Comparison of ENCODE assay signal across 24 mouse cellular contexts in the genomic region with DNA sequence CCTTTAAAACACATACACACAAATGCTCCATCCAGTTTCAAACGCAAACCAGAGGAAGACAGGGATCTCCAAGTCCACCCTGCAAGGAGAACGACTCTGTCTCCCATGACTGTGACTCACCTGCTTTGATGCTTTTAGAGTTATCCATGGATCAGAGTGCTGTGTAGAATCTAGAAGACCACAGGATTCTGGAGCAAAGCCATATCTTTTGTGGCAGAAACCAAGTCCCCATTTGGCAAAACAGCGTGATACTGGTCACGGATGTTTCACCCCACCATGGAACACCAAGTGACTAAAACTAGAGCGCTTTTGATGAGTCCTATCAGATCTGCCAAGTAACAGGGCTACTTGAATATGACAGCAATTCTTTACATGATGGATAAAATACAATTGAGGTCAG. TPM values are rescaled to one million over a fixed set of nuclear protein-coding genes. Genes with fewer than 3 reads are reported as not detected.
DNase-seq lines count a peak whose midpoint lies in the region; ATAC-seq and TF ChIP-seq lines count a peak whose summit lies in the region.
"Had no signal": no experiment of that assay in that cellular context is flagged by ENCODE, and none has a peak within 500 bp of the region (broad histone marks: within the 10 kb centered on the region; RNA-seq: fewer than 3 reads in every experiment).

No protein-coding gene starts in this region.

- no peak overlapping the region for H3K27ac ChIP-seq in hindbrain, postnatal 0 days
- no peak overlapping the region for H3K27ac ChIP-seq in hindbrain, embryonic 11.5 days (ENCODE audit: low read depth, low read length)
- no peak overlapping the region for H3K27ac ChIP-seq in forebrain, embryonic 16.5 days (ENCODE audit: low read length)
- H3K27ac ChIP-seq: embryonic facial prominence, embryonic 15.5 days; forebrain, embryonic 10.5 days; heart, adult 2 months; heart, embryonic 15.5 days; hindbrain, embryonic 14.5 days had no signal

- H3K4me3 ChIP-seq in hindbrain, postnatal 0 days (ENCODE audit: low read length) = no peak overlapping the region
- no peak overlapping the region for H3K4me3 ChIP-seq in hindbrain, embryonic 11.5 days (ENCODE audit: low read depth, low read length)
- no peak overlapping the region for H3K4me3 ChIP-seq in forebrain, embryonic 16.5 days (replicated peaks; ENCODE audit: low read length)
- H3K4me3 ChIP-seq: embryonic facial prominence, embryonic 15.5 days; erythroblast, embryonic 14.5 days; forebrain, embryonic 10.5 days; heart, adult 2 months; heart, embryonic 15.5 days had no signal

- intact Hi-C loops in gastrocnemius, postnatal 14 days (cut with DNase I; ENCODE audit: low total_unique reads) = no loop called here

- TF ChIP-seq CTCF in hindbrain, postnatal 0 days (IDR thresholded peaks at IDR 0.05; ENCODE audit: low read depth) = no peak

- no peak overlapping the region for H3K9ac ChIP-seq in hindbrain, postnatal 0 days (replicated peaks; ENCODE audit: low read length)
- H3K9ac ChIP-seq in hindbrain, embryonic 11.5 days (ENCODE audit: low read depth, low read length) = no peak overlapping the region
- no peak overlapping the region for H3K9ac ChIP-seq in forebrain, embryonic 16.5 days (replicated peaks; ENCODE audit: low read depth, low read length)
- H3K9ac ChIP-seq: embryonic facial prominence, embryonic 15.5 days; heart, embryonic 15.5 days; hindbrain, embryonic 14.5 days had no signal

- 73% methylated on average over 5 of the region's 5 CpGs for WGBS in hindbrain, postnatal 0 days
- 92% methylated on average over 5 of the region's 5 CpGs for WGBS in hindbrain, embryonic 11.5 days
- WGBS in forebrain, embryonic 16.5 days = 95% methylated on average over 5 of the region's 5 CpGs

- H3K36me3 ChIP-seq in hindbrain, postnatal 0 days (ENCODE audit: insufficient read depth, low read length) = no peaks in the 10 kb centered on the region
- H3K36me3 ChIP-seq in hindbrain, embryonic 11.5 days (ENCODE audit: control insufficient read depth, insufficient read depth, low read length) = no peaks in the 10 kb centered on the region
- no peaks in the 10 kb centered on the region for H3K36me3 ChIP-seq in forebrain, embryonic 16.5 days (ENCODE audit: control insufficient read depth, insufficient read depth)
- H3K36me3 ChIP-seq: embryonic facial prominence, embryonic 15.5 days; forebrain, embryonic 10.5 days; heart, embryonic 15.5 days had no signal

- ATAC-seq in hindbrain, postnatal 0 days = no peak
- no peak for ATAC-seq in hindbrain, embryonic 11.5 days (ENCODE audit: low FRiP score)
- ATAC-seq in forebrain, embryonic 16.5 days = no peak
- ATAC-seq: forebrain, embryonic 14.5 days; intestine, embryonic 16.5 days had no signal

- H3K27me3 ChIP-seq in hindbrain, postnatal 0 days (ENCODE audit: insufficient read depth, low read length) = no peaks in the 10 kb centered on the region
- no peaks in the 10 kb centered on the region for H3K27me3 ChIP-seq in hindbrain, embryonic 11.5 days (ENCODE audit: control insufficient read depth, insufficient read depth, low read length)
- H3K27me3 ChIP-seq in forebrain, embryonic 16.5 days (replicated peaks; ENCODE audit: control insufficient read depth, insufficient read depth, low read length) = no peaks in the 10 kb centered on the region
- H3K27me3 ChIP-seq: embryonic facial prominence, embryonic 15.5 days; heart, embryonic 15.5 days had no signal

- H3K9me3 ChIP-seq in hindbrain, postnatal 0 days (ENCODE audit: low read length) = no peaks in the 10 kb centered on the region
- no peaks in the 10 kb centered on the region for H3K9me3 ChIP-seq in hindbrain, embryonic 11.5 days (ENCODE audit: control insufficient read depth, low read length)
- H3K9me3 ChIP-seq in forebrain, embryonic 16.5 days (ENCODE audit: control insufficient read depth, low read length) = no peaks in the 10 kb centered on the region
- H3K9me3 ChIP-seq: embryonic facial prominence, embryonic 15.5 days; forebrain, embryonic 10.5 days; heart, embryonic 15.5 days had no signal

- peak; percentile 33 for DNase-seq in hindbrain, postnatal 0 days (ENCODE audit: low spot score)
- DNase-seq in hindbrain, embryonic 11.5 days (ENCODE audit: low spot score) = no peak
- DNase-seq in cerebellum, adult 11 months = peak; percentile 41
- DNase-seq in cerebellum, adult 8-10 months = peak; percentile 51
- DNase-seq in cerebellum, postnatal 14 days = peak; percentile 70 to 90
- DNase-seq in adipocyte (ENCODE audit: low spot score) = no peak
- no peak for DNase-seq in gastrocnemius, postnatal 14 days
- DNase-seq: adrenal gland, postnatal 14 days; embryo, embryonic 11 days; gastrocnemius, postnatal 10 days; heart, adult 2 months; heart, postnatal 14 days; kidney, adult 8-10 months had no signal

- no peaks in the 10 kb centered on the region for H3K4me1 ChIP-seq in hindbrain, postnatal 0 days (ENCODE audit: insufficient read depth, low read length)
- no peaks in the 10 kb centered on the region for H3K4me1 ChIP-seq in hindbrain, embryonic 11.5 days (replicated peaks; ENCODE audit: control insufficient read depth, insufficient read depth, low read length)
- no peaks in the 10 kb centered on the region for H3K4me1 ChIP-seq in forebrain, embryonic 16.5 days (replicated peaks; ENCODE audit: control insufficient read depth, insufficient read depth, low read length)
- H3K4me1 ChIP-seq: embryonic facial prominence, embryonic 15.5 days; forebrain, embryonic 10.5 days; heart, embryonic 15.5 days had no signal

- no peak overlapping the region for H3K4me2 ChIP-seq in hindbrain, postnatal 0 days (ENCODE audit: low read depth, low read length)
- H3K4me2 ChIP-seq in hindbrain, embryonic 11.5 days (replicated peaks; ENCODE audit: low read depth, low read length) = no peak overlapping the region
- no peak overlapping the region for H3K4me2 ChIP-seq in forebrain, embryonic 16.5 days (ENCODE audit: low read length)
- H3K4me2 ChIP-seq: embryonic facial prominence, embryonic 15.5 days; heart, embryonic 11.5 days; heart, embryonic 15.5 days; hindbrain, embryonic 14.5 days had no signal

RNA-seq across cellular contexts. Expression of a gene that starts 7.9 kb away (rescaled TPM):
- total RNA-seq in hindbrain, postnatal 0 days (2014; rRNA removed) = 0.07 and 0.78 TPM in 2 replicates
- polyA plus RNA-seq in hindbrain, postnatal 0 days (2015; fragmentation: Nextera tagmentation; extraction: Ambion mirVana) = 0.31 and 0.40 TPM in 2 replicates
- 0.93 and 0.95 TPM in 2 replicates for polyA plus RNA-seq in hindbrain, embryonic 11.5 days (2014; fragmentation: Nextera tagmentation; extraction: Ambion mirVana)
- 0.46 and 0.78 TPM in 2 replicates for polyA plus RNA-seq in forebrain, embryonic 16.5 days (2015; fragmentation: Nextera tagmentation; extraction: Ambion mirVana)
- total RNA-seq in gastrocnemius, postnatal 14 days (2021) = not detected
- total RNA-seq: MEL had no signal
- polyA plus RNA-seq: C2C12; erythroblast, embryonic 14.5 days had no signal

Comparison
In these comparisons a context has a peak if more than half of its experiments do, and no peak if none do; other contexts are left out.
1. DNase-seq: peak in hindbrain, postnatal 0 days (single experiment), cerebellum, adult 11 months (single experiment), cerebellum, adult 8-10 months (single experiment) and cerebellum, postnatal 14 days (2 of 2); none in hindbrain, embryonic 11.5 days (single experiment), adipocyte (single experiment) and gastrocnemius, postnatal 14 days (single experiment).